Mouse (Mus musculus): Measurements from ENCODE around the gene Slc12a8. TPM values are rescaled to one million over a fixed set of nuclear protein-coding genes. Genes with fewer than 3 reads are reported as not detected.

Gene Slc12a8
- polyA plus RNA-seq, 1 experiment from 2014 or later: 4.0 TPM

DNA sequence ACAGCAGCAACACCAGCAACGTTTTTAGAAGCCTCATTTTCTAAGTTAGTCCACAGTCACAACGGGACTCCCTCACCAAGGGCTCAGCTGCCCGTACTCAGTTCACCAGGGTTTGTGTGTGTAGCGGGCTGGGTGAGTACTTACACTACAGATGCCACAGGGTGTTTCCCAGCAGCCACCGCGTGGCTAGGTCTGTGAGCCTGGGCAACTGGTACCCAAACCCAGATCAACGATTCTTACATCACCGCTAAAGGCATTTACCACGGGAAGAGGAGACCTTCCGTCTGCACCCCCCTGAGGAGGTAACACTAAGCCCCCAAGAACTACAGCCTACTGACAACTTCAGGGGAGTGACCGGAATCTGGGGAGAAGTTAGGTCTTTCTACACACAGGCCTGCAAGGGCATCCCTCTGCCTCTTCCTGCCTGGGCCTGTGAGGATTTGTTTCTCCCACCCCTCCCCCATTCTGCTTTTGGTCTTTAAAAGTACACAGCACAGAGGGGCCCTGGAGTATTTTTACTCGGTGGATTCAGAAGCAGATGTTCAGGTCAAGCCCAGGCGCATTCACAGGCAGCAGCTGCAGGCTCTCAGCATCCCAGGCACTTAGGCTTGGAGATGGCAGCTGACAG, 67.4 kb downstream of the Slc12a8 start:
- WGBS: 15% methylated on average over 13 of the region's 13 CpGs
- peak overlapping the region; percentile 50; the same call in 1 of the 2 replicates for H3K9ac ChIP-seq (ENCODE audit: low read length)
- peak overlapping the region; percentile 35 for H3K4me2 ChIP-seq (replicated peaks; ENCODE audit: low read depth)
- H3K4me3 ChIP-seq (ENCODE audit: low read depth, low read length): 0 out of 2 replicates have a peak overlapping the region, but pooled peaks have one; percentile 6
- H3K27me3 ChIP-seq (ENCODE audit: control insufficient read depth, insufficient read depth, low read length): no peaks in the 10 kb centered on the region
- TF ChIP-seq CTCF (IDR thresholded peaks at IDR 0.05; ENCODE audit: low read depth) (no peak), EP300 (optimal IDR thresholded peaks at IDR 0.05) (no peak)
- peak overlapping the region; percentile 90 for H3K27ac ChIP-seq (replicated peaks)
- DNase-seq (ENCODE audit: low spot score) (no peak), ATAC-seq (ENCODE audit: low FRiP score, low TSS enrichment) (peak; percentile 21; the same call in 1 of the 2 replicates)
- H3K9me3 ChIP-seq (ENCODE audit: control insufficient read depth, low read length): no peaks in the 10 kb centered on the region
- H3K4me1 ChIP-seq (replicated peaks; ENCODE audit: control insufficient read depth, insufficient read depth): peaks cover 9% of the 10 kb centered on the region; the same call in 1 of the 2 replicates
- H3K36me3 ChIP-seq (ENCODE audit: control insufficient read depth, insufficient read depth, low read length): no peaks in the 10 kb centered on the region

DNA sequence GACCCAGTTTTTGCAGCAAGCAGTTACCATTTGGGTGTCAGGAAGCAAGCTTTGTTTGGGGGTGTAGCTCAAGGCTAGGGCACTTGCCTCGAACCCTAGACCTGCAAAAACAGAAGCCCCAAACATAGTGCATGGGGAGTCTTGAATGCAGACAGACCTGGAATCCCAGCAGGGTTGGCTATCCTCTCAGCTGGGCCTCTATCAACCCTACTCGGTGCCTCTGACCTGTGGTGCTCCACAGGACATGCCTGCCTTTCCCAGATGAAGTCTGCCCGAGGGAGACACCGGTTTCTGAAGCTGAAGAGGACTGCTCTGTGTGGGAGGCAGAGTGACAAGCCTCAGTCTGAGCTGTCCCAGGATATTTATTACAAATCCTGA, 67.9 kb downstream of the Slc12a8 start:
- no peaks in the 10 kb centered on the region for H3K9me3 ChIP-seq (ENCODE audit: control insufficient read depth, low read length)
- H3K4me2 ChIP-seq (replicated peaks; ENCODE audit: low read depth): no peak overlapping the region
- no peak for TF ChIP-seq EP300 (optimal IDR thresholded peaks at IDR 0.05)
- TF ChIP-seq CTCF (IDR thresholded peaks at IDR 0.05; ENCODE audit: low read depth): no peak
- H3K4me3 ChIP-seq (ENCODE audit: low read depth, low read length): no peak overlapping the region
- H3K36me3 ChIP-seq (ENCODE audit: control insufficient read depth, insufficient read depth, low read length): no peaks in the 10 kb centered on the region
- no peaks in the 10 kb centered on the region for H3K27me3 ChIP-seq (ENCODE audit: control insufficient read depth, insufficient read depth, low read length)
- no peak for DNase-seq (ENCODE audit: low spot score)
- peak overlapping the region; percentile 90 for H3K27ac ChIP-seq (replicated peaks)
- no peak for ATAC-seq (ENCODE audit: low FRiP score, low TSS enrichment)
- no peak overlapping the region for H3K9ac ChIP-seq (ENCODE audit: low read length)
- WGBS: 11% methylated on average over 4 of the region's 4 CpGs
- H3K4me1 ChIP-seq (replicated peaks; ENCODE audit: control insufficient read depth, insufficient read depth): peaks cover 9% of the 10 kb centered on the region; the same call in 1 of the 2 replicates

DNA sequence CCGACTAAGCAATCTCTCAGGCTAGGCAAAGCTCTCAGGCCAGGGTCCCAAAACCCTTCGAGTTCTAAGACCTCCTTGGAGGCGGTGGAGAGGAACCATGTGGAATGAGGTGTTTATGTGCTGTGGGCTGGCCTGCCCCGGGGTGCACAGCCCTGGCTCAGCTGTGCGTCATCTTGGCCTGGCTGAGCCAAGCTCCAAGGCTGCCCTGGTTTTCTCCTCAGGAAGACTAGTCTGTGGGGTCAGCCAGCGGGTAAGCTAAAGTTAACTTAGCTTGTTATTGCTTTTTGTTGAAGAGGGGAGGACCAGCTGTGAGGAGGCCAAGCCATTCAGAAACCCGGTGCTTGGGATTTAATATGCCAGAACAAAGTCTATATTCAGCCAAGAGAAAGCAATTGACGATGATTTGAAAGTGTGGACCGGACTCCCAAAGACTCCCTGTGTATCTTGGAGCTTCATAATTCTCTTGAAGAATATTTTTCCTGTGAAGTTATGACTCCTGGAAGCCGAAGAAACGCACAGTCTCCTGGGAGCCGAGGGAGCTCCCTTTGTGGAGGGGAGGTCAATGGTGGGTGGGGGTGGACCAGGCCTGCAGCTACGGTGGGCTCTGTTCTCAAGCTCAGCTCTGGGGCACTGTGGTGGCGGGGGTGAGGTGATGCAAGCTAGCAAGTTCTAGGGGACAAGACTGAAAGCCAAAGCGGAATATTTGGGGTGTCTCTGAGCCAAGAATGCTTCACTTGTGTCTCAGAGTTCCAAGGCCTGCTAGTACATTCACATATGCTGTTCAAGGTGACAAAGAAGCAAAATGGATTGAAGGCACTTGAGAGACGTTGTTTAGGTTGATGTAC, 70.4 kb downstream of the Slc12a8 start:
- Histone ChIP-seq H3K4me2 (replicated peaks; ENCODE audit: low read depth) (no peak overlapping the region), H3K27me3 (ENCODE audit: control insufficient read depth, insufficient read depth, low read length) (no peaks in the 10 kb centered on the region), H3K9me3 (ENCODE audit: control insufficient read depth, low read length) (no peaks in the 10 kb centered on the region), H3K27ac (replicated peaks) (peak overlapping the region; percentile 82), H3K4me3 (ENCODE audit: low read depth, low read length) (no peak overlapping the region), H3K9ac (ENCODE audit: low read length) (no peak overlapping the region), H3K4me1 (replicated peaks; ENCODE audit: control insufficient read depth, insufficient read depth) (peaks cover 3% of the 10 kb centered on the region; the same call in 1 of the 2 replicates), H3K36me3 (ENCODE audit: control insufficient read depth, insufficient read depth, low read length) (no peaks in the 10 kb centered on the region)
- TF ChIP-seq EP300 (optimal IDR thresholded peaks at IDR 0.05): peak; percentile 35
- no peak for TF ChIP-seq CTCF (IDR thresholded peaks at IDR 0.05; ENCODE audit: low read depth)
- ATAC-seq (ENCODE audit: low FRiP score, low TSS enrichment) (peak; percentile 82), DNase-seq (ENCODE audit: low spot score) (peak; percentile 31)
- 50% methylated on average over 16 of the region's 16 CpGs for WGBS

DNA sequence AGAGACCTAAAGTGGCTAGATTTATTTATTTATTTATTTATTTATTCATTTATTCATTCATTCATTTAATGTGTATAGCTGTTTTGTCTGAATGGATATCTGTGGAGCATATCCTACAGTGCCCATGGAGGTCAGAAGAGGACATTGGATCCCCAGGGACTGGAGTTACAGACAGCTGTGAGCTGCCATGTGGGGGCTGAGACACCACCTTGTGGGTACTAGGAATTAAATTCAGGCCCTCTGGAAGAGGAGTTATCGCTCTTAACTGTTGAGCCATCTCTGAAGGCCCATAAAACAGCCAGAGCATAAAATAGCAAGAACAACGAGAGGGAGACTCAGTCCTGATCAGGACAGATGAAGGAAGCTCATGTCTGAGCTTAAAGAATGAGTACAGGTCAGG, 71.7 kb downstream of the Slc12a8 start:
- no peaks in the 10 kb centered on the region for H3K27me3 ChIP-seq (ENCODE audit: control insufficient read depth, insufficient read depth, low read length)
- WGBS: 85% methylated on average over 2 of the region's 2 CpGs
- H3K9ac ChIP-seq (ENCODE audit: low read length): no peak overlapping the region
- TF ChIP-seq EP300 (optimal IDR thresholded peaks at IDR 0.05) (no peak), CTCF (IDR thresholded peaks at IDR 0.05; ENCODE audit: low read depth) (no peak)
- no peak overlapping the region for H3K27ac ChIP-seq (replicated peaks)
- H3K4me1 ChIP-seq (replicated peaks; ENCODE audit: control insufficient read depth, insufficient read depth): peaks cover 3% of the 10 kb centered on the region; the same call in 1 of the 2 replicates
- no peaks in the 10 kb centered on the region for H3K36me3 ChIP-seq (ENCODE audit: control insufficient read depth, insufficient read depth, low read length)
- H3K4me3 ChIP-seq (ENCODE audit: low read depth, low read length): no peak overlapping the region
- DNase-seq (ENCODE audit: low spot score) (no peak), ATAC-seq (ENCODE audit: low FRiP score, low TSS enrichment) (no peak)
- H3K4me2 ChIP-seq (replicated peaks; ENCODE audit: low read depth): no peak overlapping the region
- H3K9me3 ChIP-seq (ENCODE audit: control insufficient read depth, low read length): no peaks in the 10 kb centered on the region

DNA sequence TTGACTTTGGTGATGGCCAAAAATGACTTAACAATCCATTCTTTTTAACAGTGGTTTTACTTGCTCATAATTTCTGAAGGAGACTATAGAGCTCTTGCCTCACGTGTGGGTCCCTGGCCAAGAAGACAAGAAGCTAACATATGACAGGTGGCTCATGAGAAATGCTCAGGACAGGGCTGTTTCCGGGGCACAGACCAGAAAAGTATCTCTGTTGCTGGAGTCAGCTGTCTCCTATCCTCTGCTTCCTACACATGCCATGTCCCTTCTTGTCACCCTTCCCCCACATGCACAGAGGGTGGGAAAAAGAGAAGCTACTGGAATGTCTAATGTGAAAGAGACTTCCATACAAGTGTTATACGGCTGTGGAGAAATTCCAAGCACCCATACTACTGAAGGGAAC, 73.3 kb downstream of the Slc12a8 start:
- WGBS: 84% methylated on average over 3 of the region's 3 CpGs
- Histone ChIP-seq H3K9me3 (ENCODE audit: control insufficient read depth, low read length) (no peaks in the 10 kb centered on the region), H3K27ac (replicated peaks) (no peak overlapping the region), H3K36me3 (ENCODE audit: control insufficient read depth, insufficient read depth, low read length) (no peaks in the 10 kb centered on the region), H3K9ac (ENCODE audit: low read length) (no peak overlapping the region), H3K4me2 (replicated peaks; ENCODE audit: low read depth) (no peak overlapping the region), H3K4me1 (replicated peaks; ENCODE audit: control insufficient read depth, insufficient read depth) (no peaks in the 10 kb centered on the region), H3K4me3 (ENCODE audit: low read depth, low read length) (no peak overlapping the region), H3K27me3 (ENCODE audit: control insufficient read depth, insufficient read depth, low read length) (no peaks in the 10 kb centered on the region)
- no peak for TF ChIP-seq EP300 (optimal IDR thresholded peaks at IDR 0.05)
- no peak for TF ChIP-seq CTCF (IDR thresholded peaks at IDR 0.05; ENCODE audit: low read depth)
- ATAC-seq (ENCODE audit: low FRiP score, low TSS enrichment): no peak
- DNase-seq (ENCODE audit: low spot score): no peak
